Mouse (Mus musculus): ENCODE data around the gene Gm20518.

Gm20518 gene

DNA sequence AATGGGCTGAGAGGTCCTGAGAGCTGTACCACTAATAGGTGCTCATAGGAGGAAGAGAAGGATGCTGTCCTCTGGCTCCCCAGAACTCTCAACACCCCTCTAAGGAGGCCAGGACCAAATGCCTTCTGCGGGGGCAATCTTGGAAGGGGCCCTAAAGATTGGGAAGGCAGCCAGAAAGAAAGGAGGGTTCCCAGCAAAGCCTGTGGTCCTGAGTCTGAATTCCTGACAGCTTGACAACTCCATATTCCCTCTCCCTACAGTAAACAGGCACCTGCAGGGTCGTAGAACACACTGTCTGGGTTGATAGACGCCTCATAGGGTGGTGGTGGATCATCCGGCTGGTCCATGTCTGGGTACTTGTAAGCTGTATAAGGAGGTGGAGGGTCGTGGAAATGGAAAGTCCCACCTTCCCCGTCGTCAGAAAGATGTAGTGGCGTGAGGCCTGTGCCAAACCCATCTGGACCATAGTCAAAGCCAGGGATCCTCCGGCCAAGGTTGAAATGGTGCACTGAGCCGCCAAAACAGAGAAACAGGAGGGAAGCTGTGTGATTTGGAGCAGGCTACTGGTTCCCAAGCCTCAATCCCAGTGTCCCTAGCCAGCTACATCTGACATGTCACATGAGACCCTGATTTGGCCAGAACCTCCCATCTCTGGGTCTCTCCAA is 47.6 kb downstream of the Gm20518 start:
- DNase-seq (ENCODE audit: low spot score in 2 of 2) = no peak

DNA sequence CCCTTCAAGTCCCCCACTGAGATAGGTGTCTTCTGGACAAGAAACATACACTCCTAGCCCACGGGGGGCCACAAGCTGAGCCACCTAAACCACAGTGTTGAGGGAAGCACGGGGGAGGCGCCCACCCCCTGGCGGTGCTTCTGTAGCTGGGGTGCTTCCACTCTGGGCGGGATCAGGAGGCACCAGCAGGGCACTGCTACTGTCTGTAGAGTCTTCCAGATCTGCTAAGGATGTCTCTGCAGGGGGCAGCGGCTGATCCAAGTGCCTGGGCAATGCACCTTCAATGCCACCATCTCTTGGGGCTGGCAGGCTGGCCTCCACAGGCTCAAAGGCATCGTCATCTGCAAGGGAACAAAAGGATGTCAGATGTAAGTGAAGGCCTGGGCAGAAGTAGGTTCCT is 49.0 kb downstream of the Gm20518 start:
- DNase-seq (ENCODE audit: low spot score in 2 of 2) = no peak

DNA sequence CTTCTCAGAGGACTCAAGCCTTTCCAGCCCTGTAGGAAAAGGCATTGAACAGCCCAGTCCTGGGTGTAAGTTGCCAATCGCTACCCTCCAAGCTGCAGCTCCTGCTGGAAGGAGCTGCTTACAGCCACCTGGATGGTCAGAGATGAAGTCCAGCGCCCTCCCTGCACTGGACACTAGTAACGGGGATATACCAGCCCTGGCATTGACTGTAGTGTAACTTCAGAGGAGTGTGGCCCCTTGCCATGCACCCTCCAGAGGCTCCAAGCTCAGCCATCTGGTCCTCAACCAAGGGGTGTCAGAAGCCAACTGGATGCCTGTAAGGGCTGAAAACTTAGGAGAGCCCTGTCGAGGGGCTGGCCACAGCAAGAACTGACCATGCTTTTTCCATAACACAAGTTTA is 51.5 kb downstream of the Gm20518 start:
- no peak for DNase-seq (ENCODE audit: low spot score in 2 of 2)

DNA sequence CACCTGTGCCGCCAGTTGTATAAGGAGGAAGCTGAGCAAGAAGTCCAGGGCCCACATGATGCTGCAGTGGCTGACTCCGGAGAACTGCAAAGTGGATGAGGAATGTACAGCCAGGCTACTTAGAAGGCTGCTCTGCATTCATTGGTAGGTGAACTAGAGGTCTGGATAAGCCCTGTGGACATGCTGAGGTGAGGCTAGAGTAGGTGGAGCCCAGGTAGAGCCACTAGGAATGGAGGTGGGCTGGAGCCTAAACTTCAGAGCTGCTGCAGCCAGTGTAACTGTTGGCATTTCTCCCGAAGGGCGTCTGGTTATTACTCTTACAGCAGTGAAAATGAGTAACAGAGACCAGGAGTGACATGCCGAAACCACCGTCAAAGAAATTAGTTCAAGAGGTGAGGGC is 53.4 kb downstream of the Gm20518 start, which contains the start of gene Car15:
Gene Car15, minus strand, starts transcription at position 314 of the 400 bp plus-strand sequence.
- DNase-seq (ENCODE audit: low spot score in 2 of 2) = no peak

DNA sequence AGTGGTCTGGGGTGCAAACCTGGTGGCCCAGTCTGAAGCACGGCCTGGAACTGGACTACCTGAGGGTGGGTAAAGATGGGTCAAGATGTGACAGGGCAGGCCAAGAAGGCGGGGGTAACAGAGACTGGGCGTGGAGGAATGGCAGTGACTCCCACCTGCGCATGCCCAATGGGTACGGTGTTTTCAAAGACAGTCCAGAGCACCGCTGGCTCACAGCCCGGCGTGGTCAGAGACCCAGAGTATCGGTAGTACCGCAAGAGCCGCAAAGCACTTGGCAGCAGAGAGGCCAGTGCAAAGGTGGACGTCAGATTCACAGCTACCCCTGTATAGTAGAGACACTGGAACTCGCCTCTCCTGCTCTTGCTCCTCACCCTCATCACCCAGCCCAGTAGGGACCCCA is 56.0 kb downstream of the Gm20518 start:
- no peak for DNase-seq (ENCODE audit: low spot score in 2 of 2)

DNA sequence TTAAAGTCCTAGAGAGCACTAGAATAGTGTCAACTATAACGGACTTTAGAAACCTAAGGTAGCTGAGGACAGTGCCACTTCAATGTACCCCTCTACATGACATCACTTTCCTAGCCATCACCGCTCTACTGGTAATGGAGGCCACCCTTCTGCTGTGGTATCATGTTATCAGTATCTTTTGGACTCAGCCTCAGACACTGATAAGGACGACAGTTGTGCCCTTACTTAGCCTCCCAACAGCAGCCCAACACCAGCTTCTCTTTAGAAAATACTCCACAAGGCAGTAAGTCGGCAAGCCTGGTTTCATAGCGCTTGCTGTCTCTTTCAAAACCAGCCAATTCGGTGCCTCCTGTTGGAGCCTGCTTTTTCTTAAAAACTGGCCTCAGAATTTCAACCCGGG is 56.9 kb downstream of the Gm20518 start:
- DNase-seq (ENCODE audit: low spot score in 2 of 2) = no peak

DNA sequence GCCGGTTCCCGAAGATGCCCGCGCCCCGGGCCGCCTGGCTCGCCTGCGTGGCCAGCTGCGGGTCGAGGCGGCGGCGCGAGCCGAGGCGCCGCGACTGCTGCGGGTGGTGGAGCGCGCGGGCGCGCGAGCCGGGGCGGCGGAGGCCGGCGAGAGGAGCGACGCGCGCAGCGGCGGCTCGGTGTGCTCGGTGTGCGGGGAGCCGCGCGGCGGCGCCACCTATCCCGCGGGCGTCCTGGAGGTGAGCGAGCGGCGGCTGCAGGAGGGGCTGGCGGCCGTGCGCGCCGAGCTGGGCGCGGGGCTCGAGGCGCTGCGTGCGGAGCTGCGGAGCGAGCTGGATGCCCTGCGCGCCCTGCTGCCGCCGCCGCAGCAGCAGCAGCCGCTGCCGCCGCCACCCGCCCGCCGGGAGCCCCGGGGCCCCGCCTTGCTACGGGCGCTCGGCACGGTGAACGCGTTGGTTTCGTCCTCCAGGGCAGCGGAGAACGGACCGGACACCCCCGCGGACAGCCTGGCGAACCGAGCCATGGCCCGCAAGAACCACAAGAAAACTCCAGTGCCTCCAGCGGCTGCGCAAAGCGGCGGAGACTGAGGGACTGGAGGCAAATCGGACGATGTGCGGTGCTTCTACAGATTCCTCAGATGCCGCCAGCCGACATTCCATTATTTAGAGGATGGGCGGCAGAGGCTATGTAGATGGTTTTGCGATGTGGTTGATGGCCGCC is 57.6 kb downstream of the Gm20518 start:
- peak; percentile 35 to 48 for DNase-seq (ENCODE audit: low spot score in 2 of 2)

DNA sequence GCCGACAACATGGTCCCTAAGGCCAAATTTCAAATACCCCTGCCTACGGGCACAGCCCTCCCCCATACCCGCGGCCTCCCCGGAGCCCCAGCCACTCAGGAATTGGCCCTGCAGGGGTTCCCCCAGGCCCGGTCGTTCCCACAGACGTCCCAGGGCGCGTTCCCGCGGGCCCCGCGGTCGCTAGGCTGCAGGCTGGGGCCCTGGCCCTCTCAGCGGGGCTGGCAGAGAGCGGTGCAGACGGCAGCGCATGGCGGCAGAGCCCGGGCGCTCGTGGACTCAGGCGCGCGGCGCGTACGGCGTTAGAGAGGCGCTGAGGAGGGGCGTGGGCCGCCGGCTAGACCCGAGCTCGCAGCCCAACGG is 58.2 kb downstream of the Gm20518 start:
- DNase-seq (ENCODE audit: low spot score in 2 of 2) = no peak

DNA sequence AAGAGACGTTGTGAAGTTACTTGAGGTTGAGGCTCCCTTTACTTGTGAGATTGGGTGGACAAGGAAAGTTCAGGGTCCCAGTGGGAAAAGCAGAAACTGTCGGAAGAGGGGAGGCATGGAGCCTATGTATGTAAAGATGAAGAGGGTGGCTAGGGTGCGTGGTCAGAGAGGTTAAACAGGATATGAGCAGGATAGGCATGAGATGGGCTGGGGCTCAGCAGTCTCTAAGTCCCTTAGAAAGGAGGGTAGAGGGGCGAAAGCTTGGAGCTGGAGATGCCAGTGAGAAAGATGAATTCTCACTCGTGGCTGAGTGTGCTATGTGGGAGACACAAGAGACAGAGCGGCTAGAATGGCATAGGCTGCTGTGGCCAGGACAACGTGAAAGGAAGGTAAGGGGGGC is 58.6 kb downstream of the Gm20518 start, which contains the start of gene B830017H08Rik:
Gene B830017H08Rik, plus strand, starts transcription at position 301 of the 400 bp plus-strand sequence.
- DNase-seq (ENCODE audit: low spot score in 2 of 2) = no peak

DNA sequence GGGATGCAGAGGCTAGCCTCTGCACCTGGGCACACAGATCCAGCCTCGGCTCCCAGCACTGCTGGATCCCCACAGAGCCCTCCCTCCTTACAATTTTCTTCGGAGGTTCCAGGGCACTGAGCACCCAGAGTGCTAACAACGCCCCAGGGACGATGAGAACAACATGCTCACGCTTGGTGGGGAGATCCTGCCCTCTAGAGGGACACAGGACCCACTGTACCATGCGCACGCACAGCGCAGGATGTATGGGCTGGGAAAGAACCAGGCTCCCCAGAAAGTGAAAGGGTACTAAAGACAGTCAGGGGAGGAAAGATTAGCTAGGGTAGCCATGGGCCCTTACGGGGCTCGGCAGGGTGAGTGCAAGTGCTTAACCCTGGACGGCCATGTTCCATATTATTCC is 59.7 kb downstream of the Gm20518 start:
- no peak for DNase-seq (ENCODE audit: low spot score in 2 of 2)

DNA sequence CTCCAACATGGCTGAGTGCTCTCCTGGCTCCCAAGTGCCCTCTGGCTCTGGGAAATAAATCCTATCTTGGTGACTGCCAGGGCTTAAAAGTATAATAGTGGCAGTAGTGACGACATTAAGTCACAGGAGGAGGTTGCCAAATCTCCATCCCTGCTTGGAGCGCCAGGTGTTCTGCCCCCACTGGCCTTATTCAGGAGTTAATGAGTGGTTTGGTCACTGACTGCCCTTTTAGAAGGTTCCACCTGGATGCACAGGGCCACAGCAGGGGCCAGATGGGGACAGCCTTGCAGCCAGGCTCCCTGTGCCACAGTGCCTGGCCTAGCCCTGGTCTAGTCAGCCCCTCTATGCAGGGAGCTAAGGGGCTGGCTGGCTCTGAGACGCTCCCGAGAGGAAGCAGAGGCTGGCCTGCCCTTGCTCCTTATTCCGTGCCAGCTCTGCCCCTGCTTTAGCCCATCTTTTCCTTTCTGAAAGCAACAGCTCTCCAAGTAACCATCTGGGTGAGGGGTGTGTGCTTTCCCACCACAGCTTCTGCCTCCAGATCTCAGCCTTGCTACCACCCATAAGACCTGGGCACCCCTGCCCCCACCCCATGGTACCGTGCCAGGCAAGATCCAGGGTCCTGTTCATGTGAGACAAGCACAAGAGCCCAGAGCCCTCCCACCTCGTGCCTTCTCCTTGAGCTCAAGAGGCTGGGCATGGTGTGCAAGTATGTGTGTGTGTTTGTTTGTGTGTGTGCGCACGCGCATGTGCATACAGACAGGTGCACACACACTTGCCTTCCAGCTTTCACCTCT is 60.9 kb downstream of the Gm20518 start:
- no peak for DNase-seq (ENCODE audit: low spot score in 2 of 2)

DNA sequence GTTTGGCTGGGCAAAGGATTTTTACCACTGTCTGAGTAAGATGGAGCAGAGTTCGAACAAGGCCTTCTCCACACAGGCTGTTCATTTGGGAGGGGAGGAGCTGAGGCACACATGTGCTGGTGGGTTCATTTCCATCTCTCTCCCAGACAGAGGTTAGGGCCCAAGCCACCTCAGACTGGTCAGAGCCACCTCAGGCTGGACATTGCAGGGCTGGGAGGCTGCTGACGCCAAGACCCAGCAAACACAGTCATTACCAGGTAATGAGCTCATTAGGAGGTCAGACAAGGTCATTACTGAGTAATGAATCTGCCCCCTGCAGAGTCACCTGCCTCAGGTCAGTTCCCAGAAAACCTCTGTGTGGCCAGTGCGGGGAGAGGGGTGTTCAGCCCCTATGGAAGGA is 62.6 kb downstream of the Gm20518 start:
- no peak for DNase-seq (ENCODE audit: low spot score in 2 of 2)

DNA sequence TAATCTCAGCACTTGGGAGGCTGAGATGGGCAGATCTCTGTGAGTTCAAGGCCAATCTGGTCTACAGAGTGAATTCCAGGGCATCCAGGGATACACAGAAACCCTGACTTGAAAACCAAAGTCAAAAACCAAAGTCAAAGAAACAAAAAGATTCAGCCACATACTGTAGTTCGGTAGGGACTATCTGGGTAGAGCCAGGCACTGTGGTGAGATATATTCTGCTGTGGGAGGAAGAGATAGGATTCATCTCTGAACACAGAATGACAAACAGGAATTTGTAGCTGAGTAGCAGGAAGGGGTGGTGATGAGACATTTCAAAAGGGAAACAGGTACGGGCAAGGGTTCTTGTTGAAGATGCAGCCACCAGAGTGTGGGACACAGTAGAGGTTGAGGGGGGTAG is 63.2 kb downstream of the Gm20518 start:
- no peak for DNase-seq (ENCODE audit: low spot score in 2 of 2)

DNA sequence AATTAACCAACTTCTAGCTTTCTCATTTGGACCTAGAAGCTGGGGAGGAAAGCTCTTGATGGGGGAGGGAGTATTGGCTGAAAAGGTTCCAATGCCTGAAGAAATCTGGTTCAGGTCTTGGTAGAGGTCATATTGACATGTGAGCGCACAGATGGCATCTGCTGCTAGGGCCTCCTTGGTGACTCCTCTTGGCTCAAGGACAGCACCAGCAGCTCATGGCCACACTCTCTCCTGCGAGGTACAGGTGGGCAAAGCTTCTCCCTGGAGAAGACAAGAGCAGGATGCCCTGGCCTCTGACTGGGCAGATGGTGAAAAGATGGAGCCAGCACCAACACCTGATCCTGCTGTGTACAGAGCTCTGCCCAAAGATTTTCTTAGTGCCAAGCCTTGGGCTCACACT is 65.0 kb downstream of the Gm20518 start:
- no peak for DNase-seq (ENCODE audit: low spot score in 2 of 2)

DNA sequence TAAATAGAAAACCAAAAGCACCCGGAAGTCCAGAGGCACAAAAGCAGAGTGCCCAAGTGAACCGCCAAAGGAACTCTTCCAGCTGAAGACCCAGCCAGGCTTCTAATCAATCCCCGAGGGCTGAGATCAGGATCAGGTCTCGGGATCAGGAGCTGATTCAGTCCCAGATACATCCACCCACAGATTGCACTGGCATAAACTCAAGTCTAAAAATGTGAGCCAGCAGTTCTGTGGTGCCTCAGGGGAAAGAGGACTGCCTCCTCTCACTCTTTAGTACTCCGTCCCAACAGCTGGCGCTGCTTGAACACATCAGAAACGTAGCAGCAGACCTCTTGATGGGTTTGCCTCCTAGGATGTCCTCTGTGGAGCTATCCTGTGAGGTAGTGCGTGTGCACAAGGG is 74.9 kb downstream of the Gm20518 start:
- DNase-seq (ENCODE audit: low spot score in 2 of 2) = no peak

DNA sequence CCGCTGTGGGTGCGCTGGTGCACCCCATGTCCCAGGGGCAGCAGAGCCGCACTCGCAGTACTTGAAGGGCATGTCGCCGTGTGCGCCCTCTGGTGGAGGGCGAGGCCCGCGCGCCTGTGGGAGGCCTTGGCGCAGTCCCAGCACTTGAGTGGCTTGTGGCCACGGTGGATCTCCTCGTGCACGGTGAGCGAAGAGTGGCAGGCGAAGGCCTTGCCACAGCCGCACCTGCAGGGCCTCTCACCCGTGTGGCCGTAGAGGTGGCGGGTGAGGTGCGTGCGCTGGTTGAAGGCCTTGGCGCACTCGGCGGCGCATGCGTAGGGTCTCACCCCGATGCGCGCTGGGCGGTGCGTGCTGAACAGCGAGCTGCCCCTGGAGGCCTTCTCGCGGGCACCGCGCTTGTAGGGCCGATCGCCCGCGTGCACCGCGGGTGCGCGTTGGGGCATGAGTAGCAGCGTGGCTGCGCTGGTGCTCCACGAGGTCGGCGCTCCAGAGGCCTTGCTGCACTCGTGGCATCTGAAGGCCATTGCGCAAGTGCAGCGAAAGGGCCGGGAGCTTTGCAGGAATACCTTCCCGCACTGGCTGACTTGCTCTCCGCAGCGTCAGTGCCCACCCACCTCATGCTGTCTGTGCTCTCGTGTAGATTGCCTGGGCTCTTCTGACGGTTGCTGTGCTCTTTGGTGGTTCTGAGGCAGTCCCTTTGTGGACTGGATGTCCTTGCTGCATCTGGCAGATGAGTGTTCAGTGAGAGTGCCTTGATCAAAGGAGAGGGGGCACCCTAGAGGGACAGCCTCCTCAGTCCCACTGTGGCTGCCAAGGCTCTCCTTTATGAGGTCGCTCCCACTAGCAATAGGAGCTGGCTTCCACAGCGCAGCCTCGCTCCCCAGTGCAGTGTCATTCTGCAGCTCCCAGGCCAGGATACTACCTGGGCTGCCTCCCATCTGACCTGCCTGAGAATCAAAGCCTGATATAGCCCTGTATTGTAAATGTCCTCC is 75.8 kb downstream of the Gm20518 start:
- no peak for DNase-seq (ENCODE audit: low spot score in 2 of 2)

DNA sequence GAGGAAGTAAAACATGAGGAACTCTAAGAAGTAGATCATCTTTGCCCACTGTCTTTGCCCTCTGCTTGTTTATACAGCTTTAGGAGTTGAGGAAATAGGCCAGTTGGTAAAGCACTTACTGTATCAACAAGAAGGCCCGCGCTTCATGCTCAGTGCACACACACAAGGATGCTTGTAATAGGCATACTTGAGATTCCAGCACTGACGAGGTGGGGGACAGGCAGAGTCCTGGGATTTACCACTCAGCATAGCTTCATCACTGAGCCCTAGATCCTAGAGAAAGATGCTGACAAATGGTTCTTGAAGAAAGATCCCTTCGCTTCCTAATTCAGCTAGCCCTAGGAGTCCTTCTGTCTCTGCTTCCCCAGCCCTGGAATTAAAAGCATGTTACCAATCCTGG is 78.3 kb downstream of the Gm20518 start:
- DNase-seq (ENCODE audit: low spot score in 2 of 2) = no peak

DNA sequence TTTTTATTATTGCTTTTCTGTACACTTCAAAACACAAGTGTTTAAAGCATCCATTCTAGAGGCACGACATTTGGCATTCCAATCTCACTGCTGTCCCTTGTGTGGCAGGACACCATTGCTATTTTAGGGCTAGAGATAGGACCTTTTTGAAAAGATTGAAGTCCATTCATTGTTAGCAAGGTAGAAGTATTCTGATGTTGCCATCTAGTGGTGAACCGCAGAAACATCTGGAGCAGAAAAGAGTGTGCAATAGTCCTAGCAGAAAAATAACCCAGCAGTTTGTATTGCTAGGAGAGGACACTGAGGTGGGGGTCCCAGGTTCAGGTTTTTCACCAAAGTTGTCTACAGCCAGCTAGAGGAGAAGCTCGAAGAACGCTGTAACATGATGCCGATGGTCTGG is 79.4 kb downstream of the Gm20518 start:
- no peak for DNase-seq (ENCODE audit: low spot score in 2 of 2)

DNA sequence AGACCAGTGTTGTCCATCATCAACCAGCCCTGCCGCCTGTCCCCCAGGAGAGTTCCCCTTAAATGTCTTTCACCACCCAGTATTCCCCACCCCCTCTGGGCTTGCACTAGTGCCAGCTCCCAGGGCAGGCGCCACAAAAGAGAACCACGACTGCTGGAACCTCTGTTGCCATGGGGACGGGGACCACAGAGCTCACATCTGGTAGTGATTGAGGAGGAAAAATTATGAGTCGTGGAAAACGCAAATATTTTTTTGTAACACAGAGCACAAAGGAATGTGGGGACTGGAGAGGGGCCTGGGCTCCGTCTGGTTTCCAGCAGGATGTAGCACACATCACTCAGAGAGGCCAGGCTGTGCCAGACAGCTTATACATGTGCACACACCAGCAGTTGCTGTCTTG is 81.8 kb downstream of the Gm20518 start:
- DNase-seq (ENCODE audit: low spot score in 2 of 2) = no peak

DNA sequence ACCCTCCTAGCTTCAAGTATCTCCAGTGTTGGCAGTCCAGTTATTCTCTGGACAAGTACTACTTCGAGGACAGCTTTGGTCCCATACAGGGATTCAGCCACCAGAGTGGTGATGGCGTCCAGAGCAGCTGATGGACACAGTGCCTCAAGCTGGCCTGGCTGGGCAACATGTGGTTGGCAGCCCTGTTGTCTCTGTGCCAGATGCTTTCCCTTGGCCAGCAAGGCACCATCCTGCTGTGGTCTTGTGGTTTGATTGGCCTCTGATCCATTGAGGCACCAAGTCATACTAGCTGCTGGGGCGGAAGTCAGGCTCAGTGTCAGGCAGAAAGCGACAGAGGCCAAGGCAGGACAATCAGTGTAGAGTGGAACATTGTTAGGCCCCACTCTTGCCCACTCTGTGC is 82.3 kb downstream of the Gm20518 start:
- DNase-seq (ENCODE audit: low spot score in 2 of 2) = no peak

DNA sequence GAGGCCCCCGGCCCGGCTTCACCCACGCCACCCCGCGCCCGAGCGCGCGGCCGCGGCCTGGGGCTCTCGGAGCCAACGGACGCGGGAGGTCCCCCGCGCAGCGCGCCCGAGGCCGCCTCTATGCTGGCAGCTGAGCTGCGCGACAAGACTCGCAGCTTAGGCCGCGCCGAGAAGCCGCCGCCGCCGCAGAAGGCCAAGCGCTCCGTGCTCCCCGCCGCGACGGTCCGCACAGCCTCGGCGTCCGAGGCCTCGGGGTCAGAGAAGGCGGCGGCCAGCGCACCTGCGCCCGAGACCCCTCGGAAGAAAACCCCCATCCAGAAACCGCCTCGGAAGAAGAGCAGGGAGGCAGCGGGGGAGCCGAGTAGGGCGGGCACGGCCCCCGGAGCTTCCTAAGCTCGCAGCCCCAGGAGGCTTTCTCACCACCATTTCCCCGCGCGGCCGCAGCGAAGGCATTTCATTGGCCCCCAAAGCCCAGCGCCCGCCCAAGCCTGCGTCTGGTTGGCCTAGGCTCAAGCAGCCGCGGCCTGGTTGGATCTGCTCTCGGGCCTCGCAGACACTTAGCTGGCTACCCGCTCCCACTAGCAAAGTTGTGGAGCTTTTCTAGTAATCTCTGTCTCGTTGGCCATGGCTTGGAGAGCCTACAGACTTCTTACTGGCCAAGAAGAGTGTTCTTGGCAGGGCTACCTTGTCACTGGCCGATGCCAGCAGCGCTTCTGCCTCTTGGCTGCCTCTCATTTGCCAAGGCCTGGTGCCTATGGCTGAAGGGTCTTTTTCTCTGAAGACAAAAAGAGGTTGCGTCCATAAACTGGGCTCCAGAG is 84.1 kb downstream of the Gm20518 start:
- DNase-seq (ENCODE audit: low spot score in 2 of 2) = peak; percentile 82 to 83

Data from right cerebral cortex, postnatal 36 days (tissue).